Mouse (Mus musculus) midbrain, embryonic 12.5 days (tissue): Measurements from ENCODE around the gene Thada. TPM values are rescaled to one million over a fixed set of nuclear protein-coding genes. Genes with fewer than 3 reads are reported as not detected.

ENCODE experiments used
- ATAC-seq: fragments of 200-750 bp; cut with Nextera tagmentation; 2 replicates; pipeline ENCODE4 v1.8.0; 2017; ENCODE audit warnings: low read depth, moderate TSS enrichment, moderate library complexity; ENCODE audit not compliant: low FRiP score
- H3K27ac ChIP-seq: fragments of 300-500 bp; sonication (generic); replicated peaks from 2 replicates; pipeline ENCODE4 v1.5.1; 2016; ENCODE audit warnings: mild to moderate bottlenecking
- H3K27me3 ChIP-seq: fragments of 300-500 bp; sonication (generic); 2 replicates; pipeline ENCODE4 v1.6.1; 2016; ENCODE audit warnings: mild to moderate bottlenecking
- H3K36me3 ChIP-seq: fragments of 300-500 bp; sonication (generic); 2 replicates; pipeline ENCODE4 v1.6.1; 2016
- H3K4me1 ChIP-seq: fragments of 300-500 bp; sonication (generic); 2 replicates; pipeline ENCODE4 v1.6.1; 2016
- H3K4me2 ChIP-seq: fragments of 300-500 bp; sonication (generic); replicated peaks from 2 replicates; pipeline ENCODE4 v1.6.1; 2016; ENCODE audit warnings: mild to moderate bottlenecking, moderate library complexity
- H3K4me3 ChIP-seq: fragments of 300-500 bp; sonication (generic); 2 replicates; pipeline ENCODE4 v1.5.1; 2016; ENCODE audit warnings: mild to moderate bottlenecking
- H3K9ac ChIP-seq: fragments of 300-500 bp; sonication (generic); replicated peaks from 2 replicates; pipeline ENCODE4 v1.6.1; 2016; ENCODE audit warnings: mild to moderate bottlenecking, moderate library complexity
- H3K9me3 ChIP-seq: fragments of 300-500 bp; sonication (generic); 2 replicates; pipeline ENCODE4 v1.6.1; 2016; ENCODE audit warnings: mild to moderate bottlenecking
- WGBS: fragments of 180-500 bp; shearing (Covaris S2); methylation state at CpG from one replicate; pipeline ENCODE4 v1.1.7; 2016; 5-methylcytosine and 5-hydroxymethylcytosine counted together
- polyA plus RNA-seq: library from polyadenylated mRNA; unstranded; fragments of >200 nt; fragmentation: Nextera tagmentation; extraction: Ambion mirVana; gene quantifications from 2 replicates; pipeline ENCODE4 v1.2.1, GENCODE M21; 2016

Gene Thada
- polyA plus RNA-seq, 1 experiment from 2014 or later, result 11.8 TPM

GRCm38 (mm10) chr17:84165735-84166134 lies 300.3 kb downstream of the Thada start:
- H3K36me3 ChIP-seq, result no peaks in the 10 kb centered on the region
- no peaks in the 10 kb centered on the region for H3K4me1 ChIP-seq
- no peak overlapping the region for H3K27ac ChIP-seq
- no peak overlapping the region for H3K9ac ChIP-seq
- no peak overlapping the region for H3K4me3 ChIP-seq
- no peaks in the 10 kb centered on the region for H3K9me3 ChIP-seq
- WGBS, result 93% methylated on average over 3 of the region's 3 CpGs
- ATAC-seq, result no peak
- H3K27me3 ChIP-seq, result no peaks in the 10 kb centered on the region
- H3K4me2 ChIP-seq, result no peak overlapping the region

GRCm38 (mm10) chr17:84164146-84164545 lies 301.9 kb downstream of the Thada start:
- H3K4me3 ChIP-seq, result no peak overlapping the region
- 80% methylated on average over 8 of the region's 8 CpGs for WGBS
- H3K4me2 ChIP-seq, result no peak overlapping the region
- no peak overlapping the region for H3K27ac ChIP-seq
- H3K9me3 ChIP-seq, result no peaks in the 10 kb centered on the region
- H3K9ac ChIP-seq, result no peak overlapping the region
- ATAC-seq, result no peak
- no peaks in the 10 kb centered on the region for H3K36me3 ChIP-seq
- no peaks in the 10 kb centered on the region for H3K27me3 ChIP-seq
- H3K4me1 ChIP-seq, result no peaks in the 10 kb centered on the region

- Histone ChIP-seq H3K27ac (no peak overlapping the region), H3K36me3 (no peaks in the 10 kb centered on the region), H3K27me3 (no peaks in the 10 kb centered on the region), H3K9me3 (no peaks in the 10 kb centered on the region), H3K4me1 (no peaks in the 10 kb centered on the region), H3K9ac (no peak overlapping the region), H3K4me3 (no peak overlapping the region), H3K4me2 (no peak overlapping the region)
- WGBS, result 81% methylated on average over 12 of the region's 12 CpGs
- ATAC-seq, result no peak
Observed at GRCm38 (mm10) chr17:84163066-84163785, 302.8 kb downstream of the Thada start.

GRCm38 (mm10) chr17:84162211-84162760 lies 303.7 kb downstream of the Thada start:
- Histone ChIP-seq H3K9ac (no peak overlapping the region), H3K4me3 (no peak overlapping the region), H3K4me1 (no peaks in the 10 kb centered on the region), H3K9me3 (no peaks in the 10 kb centered on the region), H3K4me2 (no peak overlapping the region), H3K27me3 (peaks cover 7% of the 10 kb centered on the region), H3K27ac (no peak overlapping the region), H3K36me3 (no peaks in the 10 kb centered on the region)
- WGBS, result 91% methylated on average over 8 of the region's 8 CpGs
- ATAC-seq, result no peak

- peaks cover 13% of the 10 kb centered on the region for H3K27me3 ChIP-seq
- H3K4me2 ChIP-seq, result no peak overlapping the region
- H3K9me3 ChIP-seq, result no peaks in the 10 kb centered on the region
- H3K4me3 ChIP-seq, result no peak overlapping the region
- ATAC-seq, result no peak
- no peak overlapping the region for H3K27ac ChIP-seq
- no peaks in the 10 kb centered on the region for H3K4me1 ChIP-seq
- H3K9ac ChIP-seq, result no peak overlapping the region
- 66% methylated on average over 6 of the region's 6 CpGs for WGBS
- H3K36me3 ChIP-seq, result no peaks in the 10 kb centered on the region
Observed at GRCm38 (mm10) chr17:84161231-84161854, 304.7 kb downstream of the Thada start.

- WGBS, result 52% methylated on average over 15 of the region's 15 CpGs
- H3K36me3 ChIP-seq, result no peaks in the 10 kb centered on the region
- H3K9me3 ChIP-seq, result no peaks in the 10 kb centered on the region
- no peak for ATAC-seq
- H3K4me1 ChIP-seq, result no peaks in the 10 kb centered on the region
- H3K27ac ChIP-seq, result no peak overlapping the region
- no peak overlapping the region for H3K4me3 ChIP-seq
- H3K9ac ChIP-seq, result no peak overlapping the region
- H3K27me3 ChIP-seq, result peaks cover 28% of the 10 kb centered on the region
- no peak overlapping the region for H3K4me2 ChIP-seq
Observed at GRCm38 (mm10) chr17:84158891-84159290, 307.1 kb downstream of the Thada start.

GRCm38 (mm10) chr17:84158461-84158795 lies 307.6 kb downstream of the Thada start:
- Histone ChIP-seq H3K4me3 (no peak overlapping the region), H3K9me3 (no peaks in the 10 kb centered on the region), H3K9ac (no peak overlapping the region), H3K27ac (no peak overlapping the region), H3K4me1 (no peaks in the 10 kb centered on the region), H3K27me3 (peaks cover 28% of the 10 kb centered on the region), H3K4me2 (no peak overlapping the region), H3K36me3 (no peaks in the 10 kb centered on the region)
- no peak for ATAC-seq
- 90% methylated on average over 12 of the region's 12 CpGs for WGBS

- Histone ChIP-seq H3K9ac (no peak overlapping the region), H3K4me3 (no peak overlapping the region), H3K27ac (no peak overlapping the region), H3K27me3 (peaks cover 32% of the 10 kb centered on the region), H3K4me1 (no peaks in the 10 kb centered on the region), H3K9me3 (no peaks in the 10 kb centered on the region), H3K4me2 (no peak overlapping the region), H3K36me3 (no peaks in the 10 kb centered on the region)
- 77% methylated on average over 6 of the region's 6 CpGs for whole genome bisulfite sequencing
- no peak for ATAC-seq
Observed at GRCm38 (mm10) chr17:84157743-84158460, 308.1 kb downstream of the Thada start.

- Histone ChIP-seq H3K4me1 (no peaks in the 10 kb centered on the region; the same call in 1 of the 2 replicates), H3K4me3 (no peak overlapping the region), H3K4me2 (no peak overlapping the region), H3K9ac (no peak overlapping the region), H3K9me3 (no peaks in the 10 kb centered on the region), H3K27me3 (peaks cover 39% of the 10 kb centered on the region), H3K36me3 (no peaks in the 10 kb centered on the region), H3K27ac (no peak overlapping the region)
- 43% methylated on average over 19 of the region's 19 CpGs for WGBS
- ATAC-seq, result no peak
Observed at GRCm38 (mm10) chr17:84156748-84157742, 309.0 kb downstream of the Thada start.

- H3K9ac ChIP-seq, result no peak overlapping the region
- H3K27ac ChIP-seq, result no peak overlapping the region
- H3K4me1 ChIP-seq, result no peaks in the 10 kb centered on the region; the same call in 1 of the 2 replicates
- WGBS, result 57% methylated on average over 13 of the region's 13 CpGs
- H3K4me2 ChIP-seq, result no peak overlapping the region
- ATAC-seq, result no peak
- H3K36me3 ChIP-seq, result no peaks in the 10 kb centered on the region
- H3K9me3 ChIP-seq, result no peaks in the 10 kb centered on the region
- peaks cover 41% of the 10 kb centered on the region for H3K27me3 ChIP-seq
- no peak overlapping the region for H3K4me3 ChIP-seq
Observed at GRCm38 (mm10) chr17:84156227-84156573, 309.8 kb downstream of the Thada start.

GRCm38 (mm10) chr17:84155516-84156226 lies 310.3 kb downstream of the Thada start:
- H3K9ac ChIP-seq, result no peak overlapping the region
- H3K4me3 ChIP-seq, result no peak overlapping the region
- no peaks in the 10 kb centered on the region for H3K9me3 ChIP-seq
- no peak overlapping the region for H3K27ac ChIP-seq
- no peaks in the 10 kb centered on the region; the same call in 1 of the 2 replicates for H3K4me1 ChIP-seq
- peaks cover 41% of the 10 kb centered on the region for H3K27me3 ChIP-seq
- no peaks in the 10 kb centered on the region for H3K36me3 ChIP-seq
- WGBS, result 85% methylated on average over 8 of the region's 8 CpGs
- H3K4me2 ChIP-seq, result no peak overlapping the region
- no peak for ATAC-seq
